Mouse (Mus musculus) bone marrow, adult 2 months (tissue): ENCODE data around the gene Ilf2.

ENCODE experiments used
- CTCF ChIP-seq: fragments of 200-500 bp; IDR thresholded peaks from 2 replicates; pipeline ENCODE4 v1.5.1; 2011; ENCODE audit warnings: low read length, control low read depth; ENCODE audit not compliant: control insufficient read depth, insufficient read depth
- POLR2A ChIP-seq: fragments of 200-500 bp; IDR thresholded peaks from 2 replicates; pipeline ENCODE4 v1.6.1; 2011; ENCODE audit warnings: low read depth, mild to moderate bottlenecking, control low read depth, low read length, borderline replicate concordance; ENCODE audit not compliant: control insufficient read depth

DNA sequence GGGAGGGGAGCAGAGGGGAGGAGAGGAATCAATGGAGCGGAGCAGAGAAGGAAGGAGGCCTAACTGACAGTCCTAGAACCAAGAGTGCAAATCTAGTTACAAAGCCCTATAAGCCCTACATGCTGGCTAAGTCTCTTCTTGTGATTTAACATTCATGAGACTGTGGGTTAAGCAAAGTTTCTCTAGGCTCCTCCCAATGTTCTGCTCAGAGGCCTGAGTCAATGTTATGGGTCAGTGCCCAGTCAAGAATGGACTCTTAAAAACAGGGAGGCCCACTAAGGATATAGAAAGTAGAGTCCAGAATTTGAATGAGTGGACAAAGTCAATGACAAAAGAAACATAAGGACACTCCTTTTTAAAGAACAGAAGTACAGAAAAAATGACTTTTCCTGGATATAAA, 48.4 kb upstream of the Ilf2 start:
- TF ChIP-seq CTCF: no peak
- TF ChIP-seq POLR2A: no peak
